Mouse (Mus musculus) adrenal gland, postnatal 14 days (tissue): ENCODE results near the gene Flt3l. TPM values are rescaled to one million over a fixed set of nuclear protein-coding genes. Genes with fewer than 3 reads are reported as not detected.
"Not testable (repeated sequence)": the region's sequence is repeated elsewhere in the genome, so short reads cannot be mapped to it uniquely, and the experiment has no call there.

Source experiments
- DNase-seq: peaks from one replicate; pipeline ENCODE4 v3.0.0; 2021; ENCODE audit warnings: mixed read lengths
- total RNA-seq: library from RNA; stranded (reverse); gene quantifications from 2 replicates; pipeline ENCODE4 v1.2.3, GENCODE M21; 2021

Flt3l gene
- total RNA-seq, 1 experiment from 2014 or later, result 13.3 TPM

DNA sequence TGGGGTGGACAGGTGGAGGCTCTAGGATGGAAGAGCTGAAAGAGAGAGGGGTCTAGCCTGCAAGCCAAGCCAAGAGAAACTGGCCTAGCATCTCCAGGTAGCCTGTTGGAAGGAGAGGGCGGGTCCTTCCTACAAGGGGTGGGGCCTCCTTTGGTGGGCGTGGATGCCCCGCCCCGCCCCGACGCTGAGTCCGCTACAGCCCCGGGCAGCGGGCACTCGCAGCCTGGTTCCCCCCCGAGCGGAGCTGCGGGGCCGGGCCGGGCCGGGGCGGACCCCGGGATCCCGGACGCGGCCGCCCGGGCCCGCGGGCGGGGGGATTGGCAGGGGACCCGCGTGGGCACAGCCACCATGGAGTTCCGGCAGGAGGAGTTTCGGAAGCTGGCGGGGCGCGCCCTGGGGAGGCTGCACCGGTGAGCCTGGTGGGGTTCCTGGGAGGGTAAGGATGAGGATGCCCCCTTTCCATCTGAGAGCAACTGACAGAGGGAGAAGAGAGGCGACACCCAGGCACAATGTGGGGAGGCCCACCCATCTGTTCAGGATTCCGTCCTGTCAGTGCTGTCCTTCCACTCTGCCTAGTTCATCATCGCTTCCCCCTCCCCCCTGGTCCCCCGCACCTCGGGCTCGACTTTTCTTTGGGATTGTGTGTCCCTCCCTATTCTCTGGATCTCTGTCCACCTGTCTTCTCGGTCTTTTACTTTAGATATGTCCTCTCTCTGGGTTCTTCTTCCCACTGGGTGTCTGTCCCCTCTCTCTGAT is 27.7 kb upstream of the Flt3l start, which contains the start of gene Slc17a7:
Gene Slc17a7 (plus strand): TSS at position 215 of the 756 bp plus-strand sequence.
- peak; percentile 57 for DNase-seq

DNA sequence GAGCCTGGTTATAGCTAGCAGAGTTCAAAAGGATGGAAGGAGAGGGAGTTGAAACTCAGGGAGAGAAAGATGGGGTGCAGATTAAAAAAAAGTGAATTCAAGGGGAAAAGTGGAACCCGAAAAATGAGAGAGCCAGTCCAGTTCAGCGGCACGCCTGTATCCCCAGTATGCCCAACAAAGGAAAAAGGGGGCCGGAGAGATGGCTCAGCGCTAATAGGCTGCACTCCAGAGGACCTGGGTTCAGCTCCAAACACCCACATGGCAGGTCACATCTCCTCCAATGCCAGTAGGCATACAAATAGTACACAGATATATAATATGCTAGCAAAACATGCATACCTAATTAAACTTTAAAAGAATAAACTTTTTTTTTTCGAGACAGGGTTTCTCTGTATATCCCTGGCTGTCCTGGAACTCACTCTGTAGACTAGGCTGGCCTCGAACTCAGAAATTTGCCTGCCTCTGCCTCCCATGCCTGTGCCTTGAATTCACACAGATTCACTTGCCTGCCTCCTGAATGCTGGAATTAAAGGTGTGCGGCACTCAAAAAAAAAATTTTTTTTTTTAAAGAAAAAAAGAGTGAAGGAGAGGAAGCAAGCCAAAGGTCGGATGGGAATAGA is 26.9 kb upstream of the Flt3l start:
- no peak for DNase-seq

DNA sequence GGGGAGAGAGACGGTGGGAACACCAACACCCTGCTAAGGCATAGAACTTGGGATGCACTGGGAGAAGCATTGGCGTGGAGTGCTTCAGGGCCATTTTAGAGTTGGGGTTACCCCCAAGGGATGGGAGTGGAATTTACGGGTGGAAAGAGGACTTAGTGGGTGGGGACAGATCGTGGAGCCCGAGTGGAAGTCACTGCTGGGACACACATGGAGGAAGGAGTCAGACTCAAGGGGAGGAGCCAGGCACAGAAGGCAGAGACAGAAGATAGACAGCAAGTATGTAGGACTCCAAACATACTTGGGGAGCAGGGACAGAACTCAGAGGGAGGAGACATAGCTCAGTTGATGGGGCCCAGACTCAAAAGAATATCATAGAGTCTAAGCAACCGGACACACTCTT is 26.3 kb upstream of the Flt3l start:
- no peak for DNase-seq

DNA sequence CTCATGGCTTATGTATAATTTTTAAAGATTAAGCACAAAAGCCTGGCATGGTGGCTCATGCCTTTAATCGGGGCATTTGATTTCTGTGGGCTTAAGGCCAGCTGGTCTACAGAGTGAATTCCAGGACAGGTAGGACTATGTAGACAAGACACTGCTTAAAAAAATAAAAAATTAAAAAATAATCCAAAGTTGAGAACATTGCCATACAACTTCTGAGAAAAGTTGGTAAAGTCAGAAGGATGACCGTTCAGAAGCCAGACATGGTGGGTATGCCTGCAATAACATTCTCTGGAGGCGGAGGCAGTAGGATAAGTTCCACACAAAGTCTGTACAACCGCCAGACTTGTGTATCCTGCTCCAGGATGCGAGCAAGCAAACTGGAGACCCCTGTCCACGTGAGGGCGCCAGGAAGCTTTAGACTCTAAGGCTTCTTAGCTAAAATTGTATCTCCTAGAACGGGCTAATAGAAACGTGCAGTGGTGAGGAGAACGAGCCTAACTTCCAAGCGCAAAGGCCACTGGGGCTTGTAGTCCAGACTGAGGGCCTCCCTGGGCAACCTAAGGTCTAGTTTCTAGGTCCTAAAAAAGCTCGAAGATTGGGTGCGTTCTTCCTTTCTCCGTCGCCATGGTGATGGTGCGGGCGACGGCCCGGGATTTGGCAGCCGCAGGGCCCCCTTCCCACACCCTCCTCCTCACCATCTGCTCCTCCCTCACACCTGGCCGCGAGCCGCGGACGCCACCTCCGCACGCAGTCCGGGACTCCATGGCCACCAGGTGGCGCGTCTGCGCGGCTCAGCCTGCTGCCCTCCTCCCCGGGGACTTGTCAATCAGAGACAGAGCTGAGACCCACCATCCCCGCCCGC is 25.6 kb upstream of the Flt3l start:
- peak; percentile 90 for DNase-seq

DNA sequence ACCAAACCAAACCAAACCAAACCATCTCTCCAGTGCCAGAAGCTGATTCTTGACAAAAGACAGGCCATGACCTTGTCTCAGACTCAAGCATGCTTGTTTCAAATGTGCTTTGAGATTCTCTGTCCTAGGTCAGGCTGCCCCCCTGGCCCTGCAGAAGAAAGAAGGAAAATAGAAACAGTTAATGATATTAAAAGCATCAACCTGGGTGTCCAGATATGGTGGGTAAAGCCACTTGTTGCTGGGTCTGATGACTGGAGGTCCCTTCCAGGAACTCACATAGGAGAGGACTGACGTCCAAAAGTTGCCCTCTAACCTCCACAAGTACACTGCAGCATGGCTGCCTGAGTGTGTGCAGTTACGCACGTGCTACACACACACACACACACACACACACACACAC is 24.6 kb upstream of the Flt3l start:
- no peak for DNase-seq

DNA sequence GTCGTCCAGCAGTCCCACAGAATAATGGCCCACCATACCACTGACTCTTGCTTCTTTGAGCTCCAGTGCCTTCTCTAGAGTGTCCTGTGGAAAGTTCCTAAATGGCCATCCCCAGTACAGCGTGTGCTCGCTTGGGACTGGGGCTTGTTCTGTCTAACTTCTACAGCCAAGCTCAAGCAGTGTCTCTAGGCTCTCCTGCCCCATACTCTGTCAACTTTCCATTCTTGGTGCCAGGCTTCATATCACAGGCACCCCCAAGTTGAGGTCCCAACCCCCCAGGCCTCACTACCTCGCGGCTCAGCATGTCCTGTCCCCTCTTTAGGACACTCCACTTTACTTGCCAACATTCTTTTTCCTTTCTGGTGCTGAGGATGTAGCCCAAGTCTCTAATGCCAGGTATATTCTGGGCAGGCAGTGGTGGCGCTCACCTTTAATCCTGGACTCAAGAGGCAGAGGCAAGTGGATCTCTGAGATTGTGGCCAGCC is 24.1 kb upstream of the Flt3l start:
- no peak for DNase-seq

DNA sequence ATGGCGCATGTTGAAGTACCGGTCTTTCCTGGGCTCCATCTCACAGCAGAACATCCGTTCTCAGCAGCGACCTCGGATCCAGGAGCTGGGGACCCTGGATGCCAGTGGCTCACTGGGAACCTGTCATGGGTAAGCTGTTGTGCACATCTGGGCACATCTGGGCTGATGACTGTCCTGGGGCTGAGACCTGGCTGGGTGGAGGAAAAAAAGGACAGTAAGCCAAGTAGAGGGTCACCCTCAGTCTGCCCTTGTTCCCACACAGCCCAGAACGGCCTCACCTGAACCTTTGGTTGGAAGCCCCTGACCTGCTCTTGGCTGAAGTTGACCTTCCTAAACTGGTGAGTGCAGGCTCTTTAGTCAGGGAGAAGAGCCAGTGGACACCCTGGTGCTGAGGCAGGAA is 22.8 kb upstream of the Flt3l start:
- DNase-seq, result no peak

DNA sequence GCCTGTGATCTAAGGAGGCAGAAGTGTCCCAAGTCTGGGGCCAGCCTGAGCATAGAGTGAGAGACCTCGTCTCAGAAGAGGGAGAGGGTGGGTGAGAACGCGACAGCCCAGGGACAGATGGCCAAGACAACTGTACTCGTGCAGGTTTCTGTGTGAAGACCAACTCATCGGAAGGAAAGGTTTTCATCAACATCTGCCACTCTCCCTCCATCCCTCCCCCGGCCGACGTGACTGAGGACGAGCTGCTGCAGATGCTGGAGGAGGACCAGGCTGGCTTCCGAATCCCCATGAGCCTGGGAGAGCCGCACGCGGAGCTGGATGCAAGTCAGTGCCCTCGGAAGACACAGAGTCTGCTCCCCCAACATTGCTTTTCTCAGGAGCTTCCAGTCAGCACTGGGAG is 21.2 kb upstream of the Flt3l start:
- DNase-seq, result peak; percentile 3

DNA sequence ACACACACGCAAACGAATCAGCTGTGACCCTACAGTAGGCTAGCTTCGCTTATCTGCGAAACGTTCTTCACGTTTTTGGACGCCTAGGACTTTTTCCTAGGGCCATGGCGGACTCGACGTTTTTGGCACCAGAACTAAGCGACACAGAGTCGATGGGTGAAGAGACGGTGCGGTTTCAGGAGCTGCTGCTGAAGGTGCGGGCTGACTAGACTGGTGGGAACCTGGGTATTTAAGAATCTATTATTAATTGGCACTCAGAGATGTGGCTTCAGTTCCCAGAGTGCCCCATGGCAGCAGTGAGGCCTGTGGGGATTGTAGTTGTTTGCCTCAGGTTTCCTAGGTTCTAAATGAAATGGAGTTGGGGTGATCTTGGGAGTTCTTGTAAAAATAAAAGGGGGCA is 20.0 kb upstream of the Flt3l start:
- DNase-seq, result peak; percentile 3

DNA sequence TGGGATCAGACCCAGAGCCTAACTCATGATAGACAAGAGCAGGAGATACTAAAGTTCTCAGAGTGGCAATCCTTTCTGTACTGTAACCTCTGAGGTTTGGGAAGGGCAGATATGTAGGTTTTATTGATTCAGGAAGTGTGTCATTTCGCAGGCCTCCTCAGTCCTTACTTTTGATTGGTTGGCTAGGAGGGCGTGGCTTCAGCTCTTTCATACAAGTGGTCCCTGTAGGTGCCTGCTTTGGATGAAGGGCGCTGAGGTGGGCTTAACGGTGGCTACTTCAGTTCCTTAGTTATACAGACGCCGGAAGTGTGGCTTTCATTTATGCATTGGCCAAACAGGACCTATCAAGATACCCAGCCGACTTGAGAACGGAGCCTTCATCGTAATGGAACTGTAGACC is 19.4 kb upstream of the Flt3l start:
- DNase-seq, result peak; percentile 9

DNA sequence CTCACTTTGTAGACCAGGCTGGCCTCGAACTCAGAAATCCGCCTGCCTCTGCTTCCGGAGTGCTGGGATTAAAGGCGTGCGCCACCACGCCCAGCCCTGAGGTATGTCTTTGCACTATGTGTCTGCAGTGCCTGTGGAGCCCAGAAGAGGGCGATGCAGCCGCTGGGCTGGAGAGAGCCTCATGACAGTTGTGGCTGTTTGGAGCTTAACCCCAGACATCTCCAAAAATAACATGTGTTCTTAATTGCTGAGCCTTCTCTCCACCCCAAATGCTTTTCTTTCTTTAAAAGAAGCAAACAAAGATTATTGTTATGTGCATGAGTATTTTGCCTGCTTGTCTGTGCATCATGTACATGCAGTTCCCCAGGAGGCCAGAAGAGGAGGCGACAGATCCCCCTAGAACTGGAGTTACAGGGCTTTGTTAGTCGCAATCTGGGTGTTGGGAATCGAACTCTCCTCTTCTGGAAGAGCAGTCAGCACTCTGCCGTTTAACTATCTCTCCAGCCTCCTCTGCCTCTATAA is 18.8 kb upstream of the Flt3l start:
- peak; percentile 82 for DNase-seq

DNA sequence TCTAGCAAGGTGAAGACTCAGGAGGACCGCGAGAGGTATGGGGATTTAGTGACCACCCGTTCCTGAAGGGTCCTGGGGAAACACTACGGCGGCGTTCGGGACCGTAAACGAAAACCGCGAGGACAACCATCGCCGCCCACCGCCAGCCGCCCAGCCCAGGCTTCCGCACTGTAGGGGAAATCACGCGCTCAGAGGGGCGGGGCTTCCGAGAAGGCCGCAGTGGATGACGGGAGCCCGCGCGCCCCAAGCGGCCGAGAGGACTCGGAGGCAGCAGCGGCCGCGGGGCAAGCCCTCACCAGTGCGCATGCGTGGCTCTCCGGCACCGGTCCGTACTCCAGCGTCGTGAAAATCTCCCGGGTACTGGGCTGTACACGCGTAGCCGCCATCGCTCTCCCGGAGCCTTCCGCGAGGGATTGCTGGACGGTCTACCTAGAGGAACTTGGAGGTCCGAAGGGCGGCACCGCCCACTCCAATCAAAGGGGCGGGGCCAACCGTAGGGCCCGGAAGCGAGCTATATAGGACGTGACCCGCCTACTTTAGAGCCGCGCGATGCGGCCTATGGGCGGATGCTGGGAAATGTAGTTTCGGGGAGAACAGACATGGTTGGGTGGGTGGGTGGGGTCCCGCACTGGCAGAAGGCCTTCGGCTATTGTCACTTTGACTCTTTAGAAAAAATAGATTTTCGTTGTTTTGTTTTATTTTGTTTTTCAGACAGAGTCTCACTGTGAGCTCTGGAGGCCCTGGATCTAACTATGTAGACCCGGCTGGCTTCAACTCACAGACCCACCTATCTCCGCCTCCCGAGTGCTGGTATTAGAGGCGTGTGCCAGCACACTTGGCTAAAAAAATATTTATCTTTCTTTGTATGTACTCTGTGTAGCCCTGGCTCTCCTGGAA is 18.1 kb upstream of the Flt3l start, which contains the start of the genes Pih1d1 and Aldh16a1:
Gene Pih1d1 (plus strand): TSS at position 208 of the 897 bp plus-strand sequence.
Gene Aldh16a1 (minus strand): TSS at position 489 of the 897 bp plus-strand sequence.
- peak; percentile 98 for DNase-seq

DNA sequence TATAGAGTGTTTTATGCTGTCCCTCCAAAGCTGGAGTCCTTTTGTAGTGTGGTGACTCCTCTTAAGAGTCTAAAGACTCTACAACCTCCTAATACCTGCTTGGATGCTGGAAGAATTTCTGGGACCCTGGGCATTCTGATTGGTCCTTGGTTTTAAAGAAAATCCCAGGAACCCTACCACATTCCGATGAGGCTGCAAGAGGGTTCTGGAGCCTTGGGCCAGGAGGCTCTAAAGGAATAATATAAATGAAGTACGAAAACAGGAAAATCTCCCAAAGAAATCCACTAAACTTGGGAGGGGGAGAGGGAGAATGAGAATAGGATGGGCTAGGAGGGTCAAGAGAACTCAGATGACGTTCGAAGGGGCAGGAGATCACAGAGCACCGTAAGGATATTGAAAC is 17.4 kb upstream of the Flt3l start:
- DNase-seq, result no peak

DNA sequence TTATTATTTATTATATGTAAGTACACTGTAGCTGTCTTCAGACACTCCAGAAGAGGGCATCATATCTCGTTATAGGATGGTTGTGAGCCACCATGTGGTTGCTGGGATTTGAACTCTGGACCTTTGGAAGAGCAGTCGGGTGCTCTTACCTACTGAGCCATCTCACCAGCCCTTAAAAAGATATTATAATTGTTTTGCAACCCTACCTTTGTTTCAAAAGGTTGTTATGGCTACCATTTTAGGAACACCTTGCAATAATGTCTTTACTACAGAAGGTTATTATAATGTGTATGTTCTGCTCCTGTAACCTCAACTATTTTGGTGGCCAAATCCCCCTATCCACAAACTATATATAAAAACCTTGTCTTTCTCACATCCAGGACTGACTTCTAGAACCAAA is 16.8 kb upstream of the Flt3l start:
- DNase-seq, result not testable (repeated sequence)

DNA sequence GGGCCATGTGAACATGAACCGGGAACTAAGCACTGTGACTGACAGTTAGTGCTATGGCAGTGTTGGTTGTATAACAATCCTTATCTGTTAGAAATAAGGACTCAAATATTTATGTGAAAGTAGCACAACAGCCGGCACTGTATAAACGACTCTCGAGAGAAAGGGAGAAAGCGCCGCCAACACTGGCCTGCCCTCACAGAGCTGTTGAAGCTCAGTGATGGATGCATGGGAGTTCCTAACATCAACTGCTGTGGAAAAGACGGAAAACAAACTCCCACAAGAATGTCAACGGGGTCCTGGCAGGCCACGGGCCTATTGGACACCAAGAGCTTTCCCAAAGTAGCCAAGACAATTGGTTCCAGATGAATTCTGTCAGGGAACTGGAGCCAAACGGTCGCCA is 15.1 kb upstream of the Flt3l start:
- peak; percentile 14 for DNase-seq

DNA sequence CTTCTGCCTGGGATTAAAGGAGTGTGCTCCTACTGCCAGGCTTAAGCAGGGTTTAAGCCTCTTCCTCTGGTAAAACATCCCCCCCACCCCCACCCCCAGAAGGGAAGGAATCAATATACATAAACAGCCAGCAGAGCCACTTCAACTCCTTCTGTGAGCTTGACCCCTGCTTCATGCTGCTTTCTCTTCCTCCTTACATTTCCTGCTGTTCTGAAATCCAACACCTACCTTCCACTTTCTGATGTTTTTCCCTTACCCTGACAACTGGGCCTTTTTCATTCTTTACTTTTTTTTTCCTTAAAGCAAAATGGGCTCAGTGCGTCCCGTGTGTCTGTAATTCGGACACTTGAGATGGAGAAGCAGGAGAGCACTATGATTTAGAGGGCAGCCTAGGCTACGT is 14.1 kb upstream of the Flt3l start:
- DNase-seq, result no peak

DNA sequence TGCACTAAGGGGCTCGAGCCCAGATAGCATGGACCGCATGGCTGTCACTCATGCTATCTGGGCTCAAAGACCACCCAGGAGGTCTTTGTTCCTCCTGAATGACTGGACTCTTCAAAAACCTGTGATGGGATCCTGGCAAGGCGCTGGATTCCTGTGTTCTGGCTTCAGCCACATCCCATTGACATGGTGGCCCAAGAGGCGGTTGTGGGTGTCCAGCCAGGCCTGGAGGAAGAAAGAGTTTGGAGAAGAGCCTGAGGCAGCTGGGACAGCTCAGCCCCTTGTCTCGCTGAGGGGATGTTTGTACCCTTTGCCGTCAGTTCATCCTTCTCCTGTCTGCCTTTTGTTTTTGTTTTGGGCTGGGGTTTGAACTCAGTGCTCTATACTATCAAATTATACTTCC is 13.3 kb upstream of the Flt3l start:
- peak; percentile 5 for DNase-seq

DNA sequence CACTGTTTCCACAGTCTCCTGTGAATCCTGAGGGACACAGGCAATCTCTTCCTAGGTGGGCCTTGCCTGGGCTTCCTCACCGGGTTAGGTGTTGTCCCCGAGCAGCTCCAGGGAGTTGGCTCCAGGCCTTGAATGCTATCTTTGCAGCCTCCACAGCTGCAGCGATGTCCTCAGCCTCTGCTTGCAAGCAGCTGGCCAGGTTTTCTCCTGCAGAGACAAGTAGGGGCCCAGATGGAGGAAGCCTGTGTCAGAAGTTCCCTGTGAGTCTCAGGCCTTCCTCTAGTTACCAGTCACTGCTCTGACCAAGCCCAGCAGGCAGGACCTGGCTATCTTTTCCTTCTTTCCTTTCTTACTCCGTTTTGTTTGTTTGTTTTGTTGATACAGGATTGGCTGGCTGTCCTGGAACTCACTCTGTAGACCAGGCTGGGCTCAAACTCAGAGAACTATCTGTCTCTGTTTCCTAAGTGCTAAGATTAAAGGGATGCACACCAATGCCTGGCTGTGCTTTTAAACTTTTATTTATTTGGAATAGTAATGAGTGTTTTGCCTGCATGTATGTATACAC is 12.4 kb upstream of the Flt3l start:
- peak; percentile 22 for DNase-seq

DNA sequence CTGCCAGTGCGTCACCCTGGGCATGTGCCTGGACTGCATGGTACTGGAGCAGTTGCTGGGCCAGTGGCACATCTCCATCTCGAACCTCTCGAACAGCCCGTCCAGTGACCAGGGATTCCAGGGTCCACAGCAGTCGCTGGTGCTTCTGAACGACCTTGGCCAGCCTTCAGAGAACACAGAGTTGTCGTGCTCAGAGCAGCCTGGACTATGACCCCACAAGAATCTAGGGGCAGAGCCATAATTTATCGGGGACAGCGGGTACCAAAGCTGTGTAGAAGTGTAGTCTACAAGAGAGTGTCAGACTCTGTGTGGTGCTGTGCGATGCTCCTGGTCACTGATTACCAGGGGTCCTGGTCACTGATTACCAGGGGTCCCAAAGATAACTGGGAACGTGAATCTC is 11.7 kb upstream of the Flt3l start:
- peak; percentile 6 for DNase-seq

DNA sequence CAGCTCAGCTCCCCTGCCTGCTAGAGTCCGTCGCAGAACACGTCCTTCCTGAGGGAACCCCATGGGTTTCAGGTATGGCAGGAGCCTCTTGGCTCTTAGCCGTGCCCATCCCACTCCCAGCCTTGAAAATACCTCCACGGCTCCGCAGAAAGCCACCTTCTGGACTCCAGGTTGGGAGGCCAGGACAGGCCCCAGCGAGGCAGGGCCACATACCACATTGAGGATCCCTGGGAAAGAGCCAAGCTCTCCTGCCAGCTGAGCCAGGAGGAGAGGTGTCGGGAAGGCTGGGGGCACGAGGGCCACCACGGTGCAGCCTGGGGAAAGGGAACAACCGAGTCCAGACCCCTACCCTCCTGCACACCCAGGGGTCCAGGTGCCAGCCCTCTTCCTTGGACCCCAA is 11.0 kb upstream of the Flt3l start:
- peak; percentile 6 for DNase-seq

DNA sequence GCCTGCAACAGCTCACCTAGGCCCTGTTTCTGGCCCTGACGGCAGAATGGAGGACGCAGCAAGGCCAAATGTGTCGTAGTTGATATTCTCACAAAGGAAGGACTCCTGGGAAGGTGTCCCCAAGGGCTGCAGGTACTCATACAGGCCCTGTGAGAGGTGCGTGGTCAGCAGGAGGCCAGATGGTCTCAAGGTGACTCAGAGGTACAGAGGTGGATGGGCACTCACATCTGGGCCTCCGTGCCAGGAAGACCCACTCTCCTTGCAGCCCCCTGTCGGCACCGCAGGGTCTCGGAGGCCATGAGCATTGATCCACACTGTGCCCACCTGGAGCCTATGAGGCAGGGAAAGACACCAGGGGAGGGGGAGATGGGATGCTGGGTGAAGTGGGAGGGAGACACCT is 9.2 kb upstream of the Flt3l start:
- DNase-seq, result peak; percentile 8
